1 mouse cellular context compared by ENCODE assay signal in genomic region chr9:35541488-35541887, GRCm38 (mm10).
TF ChIP-seq lines count a peak whose summit lies in the region.

No protein-coding gene starts in this region.

TF ChIP-seq in C2C12, 6 proteins besides CTCF, POLR2A, EP300 and RAD21:
- no peak for TF ChIP-seq FOSL1 (IDR thresholded peaks at IDR 0.05; ENCODE audit: insufficient read depth, low read length, poor library complexity, severe bottlenecking)
- TF ChIP-seq CEBPB (IDR thresholded peaks at IDR 0.05; ENCODE audit: low read depth): no peak
- TF ChIP-seq MYOD1 (IDR thresholded peaks at IDR 0.05; ENCODE audit: control insufficient read depth, insufficient read length, low read depth): no peak
- TF ChIP-seq MYOG (IDR thresholded peaks at IDR 0.05; ENCODE audit: control insufficient read depth, extremely low read depth, insufficient read length): no peak
